Mouse (Mus musculus) CH12.LX (cell line): Measurements from ENCODE around the gene Gmpr.

Experiments
- MAFK ChIP-seq: IDR thresholded peaks from 2 replicates; pipeline ENCODE4 v1.6.1; 2011; ENCODE audit warnings: low read length, improper control_type of control experiment; ENCODE audit not compliant: insufficient replicate concordance
- MAZ ChIP-seq: IDR thresholded peaks from 2 replicates; pipeline ENCODE4 v1.6.1; 2012; ENCODE audit warnings: low read depth, mild to moderate bottlenecking, inconsistent platforms, low read length, improper control_type of control experiment, moderate library complexity

DNA sequence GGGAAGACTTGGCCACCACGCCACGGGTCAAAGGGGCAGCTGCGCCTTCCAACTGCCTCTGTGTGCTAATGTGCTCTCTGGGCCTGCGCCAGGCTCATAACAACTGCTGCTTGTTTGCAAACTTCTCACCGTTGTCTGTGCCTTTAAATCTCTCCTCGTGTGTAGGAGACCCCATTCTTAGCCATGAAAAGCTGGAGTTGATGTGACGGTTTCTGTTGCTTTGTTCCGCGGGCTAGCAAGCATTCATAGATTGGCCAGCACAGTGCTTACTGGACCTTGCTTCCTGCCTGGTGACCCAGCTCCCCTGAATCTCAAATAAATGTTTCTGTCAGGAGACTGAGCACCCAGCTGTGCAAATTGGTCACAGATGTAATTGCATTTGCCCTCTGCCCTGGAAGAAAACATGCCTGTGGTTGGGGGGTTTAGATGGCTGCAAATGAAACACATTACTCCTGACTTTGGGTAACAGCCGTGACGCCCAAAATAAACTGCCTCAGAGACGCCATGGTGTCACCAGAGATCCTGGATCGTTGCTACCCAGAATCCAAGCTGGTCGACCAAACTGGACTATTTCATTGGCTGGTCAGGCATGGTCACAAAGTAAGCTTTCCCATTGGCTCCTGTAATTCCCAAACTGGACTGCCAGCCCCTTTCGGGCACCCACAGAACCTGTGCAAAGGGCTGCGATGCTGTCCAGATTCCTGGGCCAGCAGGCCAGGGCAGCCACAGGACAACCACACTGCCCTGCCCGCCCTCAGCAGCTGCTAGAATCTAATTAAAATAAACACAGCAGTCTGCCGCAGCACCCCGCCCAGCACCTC is 37.6 kb upstream of the Gmpr start:
- TF ChIP-seq MAZ (no peak), MAFK (no peak)
